Mouse (Mus musculus) myocyte (in vitro differentiated cells): ENCODE results near the gene Nppc. TPM values are rescaled to one million over a fixed set of nuclear protein-coding genes. Genes with fewer than 3 reads are reported as not detected.

Source experiments
- H3K27me3 ChIP-seq: one replicate; pipeline ENCODE4 v1.6.1; 2011; ENCODE audit not compliant: control insufficient read depth, insufficient read depth, insufficient read length
- H3K36me3 ChIP-seq: one replicate; pipeline ENCODE4 v1.6.1; 2011; ENCODE audit not compliant: control insufficient read depth, insufficient read depth
- H3K4me2 ChIP-seq: one replicate; pipeline ENCODE4 v1.6.1; 2011; ENCODE audit warnings: low read depth, control low read depth
- H3K4me3 ChIP-seq: one replicate; pipeline ENCODE4 v1.5.1; 2011; ENCODE audit warnings: mild to moderate bottlenecking, control low read depth, moderate library complexity
- H3K79me2 ChIP-seq: one replicate; pipeline ENCODE4 v1.6.1; 2011; ENCODE audit not compliant: control insufficient read depth, insufficient read depth
- H3ac ChIP-seq: one replicate; pipeline ENCODE4 v1.6.1; 2011; ENCODE audit not compliant: control insufficient read depth, insufficient read length
- CEBPB ChIP-seq: IDR thresholded peaks from 2 replicates; pipeline ENCODE4 v1.6.1; 2011; ENCODE audit warnings: mild to moderate bottlenecking, moderate library complexity; ENCODE audit not compliant: poor library complexity, insufficient read depth, severe bottlenecking
- E2F4 ChIP-seq: IDR thresholded peaks from one replicate; pipeline ENCODE4 v1.6.1; 2011; ENCODE audit warnings: mild to moderate bottlenecking, control low read depth, moderate library complexity; ENCODE audit not compliant: insufficient read depth
- MAX ChIP-seq: IDR thresholded peaks from one replicate; pipeline ENCODE4 v1.6.1; 2011; ENCODE audit warnings: low read depth, mild to moderate bottlenecking, control low read depth
- MYOD1 ChIP-seq, 3 experiments: IDR thresholded peaks; one replicate each; pipeline ENCODE4 v1.6.1; 2011; ENCODE audit warnings: control low read depth in 2 of 3, low read depth in 2 of 3, mild to moderate bottlenecking in 2 of 3, moderate library complexity in 1 of 3; ENCODE audit not compliant: insufficient read length in 2 of 3, control insufficient read depth in 1 of 3
- MYOG ChIP-seq, 3 experiments: IDR thresholded peaks; one replicate each; pipeline ENCODE4 v1.6.1; 2011; ENCODE audit warnings: control low read depth in 2 of 3, low read depth in 2 of 3, mild to moderate bottlenecking in 2 of 3; ENCODE audit not compliant: insufficient read length in 2 of 3, control insufficient read depth in 1 of 3, insufficient read depth in 1 of 3
- POLR2A ChIP-seq: IDR thresholded peaks from one replicate; pipeline ENCODE4 v1.6.1; 2011; ENCODE audit warnings: low read depth, mild to moderate bottlenecking, control low read depth, moderate library complexity; ENCODE audit not compliant: insufficient read length
- POLR2AphosphoS2 ChIP-seq: IDR thresholded peaks from one replicate; pipeline ENCODE4 v1.6.1; 2011; ENCODE audit warnings: low read depth, control low read depth; ENCODE audit not compliant: insufficient read length
- REST ChIP-seq: IDR thresholded peaks from one replicate; pipeline ENCODE4 v1.6.1; 2011; ENCODE audit warnings: mild to moderate bottlenecking, control low read depth, moderate library complexity; ENCODE audit not compliant: insufficient read depth, insufficient read length
- SRF ChIP-seq: IDR thresholded peaks from one replicate; pipeline ENCODE4 v1.6.1; 2011; ENCODE audit warnings: low read depth; ENCODE audit not compliant: control insufficient read depth, insufficient read length
- TCF12 ChIP-seq: IDR thresholded peaks from one replicate; pipeline ENCODE4 v1.6.1; 2011; ENCODE audit warnings: mild to moderate bottlenecking, control low read depth; ENCODE audit not compliant: poor library complexity, insufficient read depth, severe bottlenecking
- TCF3 ChIP-seq: IDR thresholded peaks from one replicate; pipeline ENCODE4 v1.6.1; 2011; ENCODE audit warnings: low read depth, control low read depth; ENCODE audit not compliant: insufficient read length
- USF1 ChIP-seq: IDR thresholded peaks from one replicate; pipeline ENCODE4 v1.6.1; 2011; ENCODE audit warnings: low read depth, mild to moderate bottlenecking, control low read depth, moderate library complexity
- polyA plus RNA-seq: library from polyadenylated mRNA; unstranded; fragments of >200 nt; fragmentation: generic; extraction: Trizol; gene quantifications from one replicate; pipeline ENCODE4 v1.2.1, GENCODE M21; 2012; ENCODE audit warnings: missing spikeins

Nppc gene
- polyA plus RNA-seq, 1 experiment: 0.14 TPM

- Histone ChIP-seq H3K27me3 (peaks cover 80% of the 10 kb centered on the region), H3K36me3 (no peaks in the 10 kb centered on the region), H3K79me2 (no peaks in the 10 kb centered on the region), H3K4me2 (no peak overlapping the region), H3ac (no peak overlapping the region), H3K4me3 (no peak overlapping the region)
- TF ChIP-seq TCF12: no peak
- no peak for TF ChIP-seq MAX
- TF ChIP-seq MYOG (IDR thresholded peaks at IDR 0.05; ENCODE audit: control insufficient read depth in 1 of 3, insufficient read depth in 1 of 3, insufficient read length in 2 of 3, low read depth in 2 of 3): no peak
- TF ChIP-seq POLR2AphosphoS2: no peak
- no peak for TF ChIP-seq MYOD1 (IDR thresholded peaks at IDR 0.05; ENCODE audit: control insufficient read depth in 1 of 3, insufficient read length in 2 of 3, low read depth in 2 of 3)
- no peak for TF ChIP-seq E2F4
- no peak for TF ChIP-seq TCF3
- TF ChIP-seq USF1: no peak
- no peak for TF ChIP-seq SRF
Observed at GRCm38 (mm10) chr1:86665091-86665490, 5.3 kb downstream of the Nppc start.

- H3ac ChIP-seq: no peak overlapping the region
- H3K79me2 ChIP-seq: no peaks in the 10 kb centered on the region
- TF ChIP-seq USF1 (no peak), MAX (no peak), POLR2AphosphoS2 (no peak), SRF (no peak), POLR2A (no peak), CEBPB (no peak), TCF12 (no peak), TCF3 (no peak), MYOG (IDR thresholded peaks at IDR 0.05; ENCODE audit: control insufficient read depth in 1 of 3, insufficient read depth in 1 of 3, insufficient read length in 2 of 3, low read depth in 2 of 3) (no peak), E2F4 (no peak)
- no peak overlapping the region for H3K4me2 ChIP-seq
- peaks cover 22% of the 10 kb centered on the region for H3K27me3 ChIP-seq
- no peak overlapping the region for H3K4me3 ChIP-seq
- H3K36me3 ChIP-seq: no peaks in the 10 kb centered on the region
Observed at GRCm38 (mm10) chr1:86657071-86657470, 13.3 kb downstream of the Nppc start.

GRCm38 (mm10) chr1:86652675-86653074 is 17.7 kb downstream of the Nppc start:
- Histone ChIP-seq H3K4me2 (no peak overlapping the region), H3K79me2 (no peaks in the 10 kb centered on the region), H3K4me3 (no peak overlapping the region), H3K36me3 (no peaks in the 10 kb centered on the region), H3K27me3 (no peaks in the 10 kb centered on the region), H3ac (no peak overlapping the region)
- TF ChIP-seq POLR2A: no peak
- TF ChIP-seq USF1: no peak
- no peak for TF ChIP-seq MYOD1 (IDR thresholded peaks at IDR 0.05; ENCODE audit: control insufficient read depth in 1 of 3, insufficient read length in 2 of 3, low read depth in 2 of 3)
- no peak for TF ChIP-seq REST
- TF ChIP-seq MYOG (IDR thresholded peaks at IDR 0.05; ENCODE audit: control insufficient read depth in 1 of 3, insufficient read depth in 1 of 3, insufficient read length in 2 of 3, low read depth in 2 of 3): no peak
- no peak for TF ChIP-seq E2F4
- TF ChIP-seq SRF: no peak

GRCm38 (mm10) chr1:86650272-86650671 is 20.1 kb downstream of the Nppc start:
- Histone ChIP-seq H3ac (no peak overlapping the region), H3K36me3 (no peaks in the 10 kb centered on the region), H3K4me3 (no peak overlapping the region), H3K79me2 (no peaks in the 10 kb centered on the region), H3K4me2 (no peak overlapping the region), H3K27me3 (peaks cover 6% of the 10 kb centered on the region)
- TF ChIP-seq TCF3 (no peak), POLR2A (no peak), MAX (no peak), MYOD1 (IDR thresholded peaks at IDR 0.05; ENCODE audit: control insufficient read depth in 1 of 3, insufficient read length in 2 of 3, low read depth in 2 of 3) (no peak), TCF12 (no peak), E2F4 (no peak), CEBPB (no peak), MYOG (IDR thresholded peaks at IDR 0.05; ENCODE audit: control insufficient read depth in 1 of 3, insufficient read depth in 1 of 3, insufficient read length in 2 of 3, low read depth in 2 of 3) (no peak), POLR2AphosphoS2 (no peak), REST (no peak), SRF (no peak), USF1 (no peak)

- Histone ChIP-seq H3ac (no peak overlapping the region), H3K79me2 (no peaks in the 10 kb centered on the region), H3K27me3 (peaks cover 10% of the 10 kb centered on the region), H3K4me3 (no peak overlapping the region), H3K4me2 (no peak overlapping the region), H3K36me3 (no peaks in the 10 kb centered on the region)
- no peak for TF ChIP-seq MYOG (IDR thresholded peaks at IDR 0.05; ENCODE audit: control insufficient read depth in 1 of 3, insufficient read depth in 1 of 3, insufficient read length in 2 of 3, low read depth in 2 of 3)
- TF ChIP-seq REST: no peak
- TF ChIP-seq USF1: no peak
- no peak for TF ChIP-seq POLR2AphosphoS2
- TF ChIP-seq TCF12: no peak
- no peak for TF ChIP-seq SRF
- no peak for TF ChIP-seq E2F4
Observed at GRCm38 (mm10) chr1:86647517-86647916, 22.9 kb downstream of the Nppc start.
